Mouse (Mus musculus): ENCODE data around the gene Cyct. TPM values are rescaled to one million over a fixed set of nuclear protein-coding genes. Genes with fewer than 3 reads are reported as not detected.
A peak's percentile ranks its signal among the peaks of the same experiment; 100 is the strongest.

The Cyct gene
- polyA plus RNA-seq (2014; fragmentation: Nextera tagmentation; extraction: Ambion mirVana), result 0.26 and 0.61 TPM in 2 replicates

- Histone ChIP-seq H3K27ac (ENCODE audit: low read depth, low read length) (no peak within 1 kb of the TSS), H3K4me2 (no peak within 1 kb of the TSS), H3K36me3 (ENCODE audit: control insufficient read depth, insufficient read depth, low read length) (no peaks in the 10 kb centered on the region), H3K9ac (ENCODE audit: low read depth, low read length) (no peak within 1 kb of the TSS), H3K4me1 (ENCODE audit: control insufficient read depth, insufficient read depth, low read length) (no peaks in the 10 kb centered on the region), H3K9me3 (replicated peaks; ENCODE audit: control insufficient read depth, low read length) (no peaks in the 10 kb centered on the region), H3K4me3 (ENCODE audit: low read depth, low read length) (no peak within 1 kb of the TSS), H3K27me3 (ENCODE audit: control insufficient read depth, insufficient read depth, low read length) (no peaks in the 10 kb centered on the region)
- ATAC-seq (replicated peaks; ENCODE audit: insufficient number of reproducible peaks, low FRiP score, low TSS enrichment), result no peak
- WGBS (ENCODE audit: insufficient replicate concordance), result 80% methylated on average over 11 of the region's 11 CpGs
Measured at GRCm38 (mm10) chr2:76360226-76360625, at the start of gene Cyct. TSS of gene Cyct (minus strand) at chr2:76360450.

- 78% methylated on average over 2 of the region's 2 CpGs for WGBS (ENCODE audit: insufficient replicate concordance)
- Histone ChIP-seq H3K27ac (ENCODE audit: low read depth, low read length) (no peak overlapping the region), H3K4me3 (ENCODE audit: low read depth, low read length) (no peak overlapping the region), H3K27me3 (ENCODE audit: control insufficient read depth, insufficient read depth, low read length) (peaks cover 3% of the 10 kb centered on the region; the same call in 1 of the 2 replicates), H3K9ac (ENCODE audit: low read depth, low read length) (no peak overlapping the region), H3K4me2 (no peak overlapping the region), H3K9me3 (replicated peaks; ENCODE audit: control insufficient read depth, low read length) (no peaks in the 10 kb centered on the region), H3K36me3 (ENCODE audit: control insufficient read depth, insufficient read depth, low read length) (no peaks in the 10 kb centered on the region), H3K4me1 (ENCODE audit: control insufficient read depth, insufficient read depth, low read length) (peaks cover 6% of the 10 kb centered on the region; the same call in 1 of the 2 replicates)
- ATAC-seq (replicated peaks; ENCODE audit: insufficient number of reproducible peaks, low FRiP score, low TSS enrichment), result no peak
Measured at GRCm38 (mm10) chr2:76409986-76410385, 49.7 kb upstream of the Cyct start.

- Histone ChIP-seq H3K9me3 (replicated peaks; ENCODE audit: control insufficient read depth, low read length) (no peaks in the 10 kb centered on the region), H3K27me3 (ENCODE audit: control insufficient read depth, insufficient read depth, low read length) (peaks cover 6% of the 10 kb centered on the region; the same call in 1 of the 2 replicates), H3K4me3 (ENCODE audit: low read depth, low read length) (no peak overlapping the region), H3K4me1 (ENCODE audit: control insufficient read depth, insufficient read depth, low read length) (peaks cover 6% of the 10 kb centered on the region; the same call in 1 of the 2 replicates), H3K36me3 (ENCODE audit: control insufficient read depth, insufficient read depth, low read length) (no peaks in the 10 kb centered on the region), H3K9ac (ENCODE audit: low read depth, low read length) (no peak overlapping the region), H3K4me2 (no peak overlapping the region), H3K27ac (ENCODE audit: low read depth, low read length) (no peak overlapping the region)
- 81% methylated on average over 1 of the region's 1 CpGs for WGBS (ENCODE audit: insufficient replicate concordance)
- ATAC-seq (replicated peaks; ENCODE audit: insufficient number of reproducible peaks, low FRiP score, low TSS enrichment), result no peak
Measured at GRCm38 (mm10) chr2:76409526-76409925, 49.3 kb upstream of the Cyct start.

- H3K9me3 ChIP-seq (replicated peaks; ENCODE audit: control insufficient read depth, low read length), result no peaks in the 10 kb centered on the region
- peak overlapping the region; percentile 46; the same call in 1 of the 2 replicates for H3K27ac ChIP-seq (ENCODE audit: low read depth, low read length)
- peak overlapping the region; percentile 77 for H3K9ac ChIP-seq (ENCODE audit: low read depth, low read length)
- H3K4me2 ChIP-seq, result peak overlapping the region; percentile 94
- H3K4me1 ChIP-seq (ENCODE audit: control insufficient read depth, insufficient read depth, low read length), result peaks cover 6% of the 10 kb centered on the region; the same call in 1 of the 2 replicates
- WGBS (ENCODE audit: insufficient replicate concordance), result under 1% methylated on average over 48 of the region's 49 CpGs
- peak; percentile 50; the same call in 1 of the 2 replicates for ATAC-seq (replicated peaks; ENCODE audit: insufficient number of reproducible peaks, low FRiP score, low TSS enrichment)
- peak overlapping the region; percentile 83 for H3K4me3 ChIP-seq (ENCODE audit: low read depth, low read length)
- H3K27me3 ChIP-seq (ENCODE audit: control insufficient read depth, insufficient read depth, low read length), result peaks cover 9% of the 10 kb centered on the region; the same call in 1 of the 2 replicates
- H3K36me3 ChIP-seq (ENCODE audit: control insufficient read depth, insufficient read depth, low read length), result no peaks in the 10 kb centered on the region
Measured at GRCm38 (mm10) chr2:76406937-76407441, 46.7 kb upstream of the Cyct start.

- peak within 1 kb of the TSS; percentile 83 for H3K4me3 ChIP-seq (ENCODE audit: low read depth, low read length)
- WGBS (ENCODE audit: insufficient replicate concordance), result under 1% methylated on average over 84 of the region's 89 CpGs
- H3K36me3 ChIP-seq (ENCODE audit: control insufficient read depth, insufficient read depth, low read length), result no peaks in the 10 kb centered on the region
- H3K4me2 ChIP-seq, result peak within 1 kb of the TSS; percentile 94
- no peaks in the 10 kb centered on the region for H3K9me3 ChIP-seq (replicated peaks; ENCODE audit: control insufficient read depth, low read length)
- H3K9ac ChIP-seq (ENCODE audit: low read depth, low read length), result peak within 1 kb of the TSS; percentile 77
- peaks cover 9% of the 10 kb centered on the region; the same call in 1 of the 2 replicates for H3K27me3 ChIP-seq (ENCODE audit: control insufficient read depth, insufficient read depth, low read length)
- peak; percentile 84 for ATAC-seq (replicated peaks; ENCODE audit: insufficient number of reproducible peaks, low FRiP score, low TSS enrichment)
- H3K4me1 ChIP-seq (ENCODE audit: control insufficient read depth, insufficient read depth, low read length), result peaks cover 6% of the 10 kb centered on the region; the same call in 1 of the 2 replicates
- H3K27ac ChIP-seq (ENCODE audit: low read depth, low read length), result peak within 1 kb of the TSS; percentile 46; the same call in 1 of the 2 replicates
Measured at GRCm38 (mm10) chr2:76406151-76406936, 46.1 kb upstream of the Cyct start, which contains the start of gene Osbpl6. TSS of gene Osbpl6 (plus strand) at chr2:76406508.

GRCm38 (mm10) chr2:76405596-76406150 is 45.4 kb upstream of the Cyct start:
- peaks cover 9% of the 10 kb centered on the region; the same call in 1 of the 2 replicates for H3K27me3 ChIP-seq (ENCODE audit: control insufficient read depth, insufficient read depth, low read length)
- H3K9me3 ChIP-seq (replicated peaks; ENCODE audit: control insufficient read depth, low read length), result no peaks in the 10 kb centered on the region
- peak overlapping the region; percentile 83 for H3K4me3 ChIP-seq (ENCODE audit: low read depth, low read length)
- ATAC-seq (replicated peaks; ENCODE audit: insufficient number of reproducible peaks, low FRiP score, low TSS enrichment), result 0 out of 2 replicates have a peak, but pooled peaks have one; percentile 10
- peaks cover 6% of the 10 kb centered on the region; the same call in 1 of the 2 replicates for H3K4me1 ChIP-seq (ENCODE audit: control insufficient read depth, insufficient read depth, low read length)
- H3K9ac ChIP-seq (ENCODE audit: low read depth, low read length), result peak overlapping the region; percentile 73
- no peaks in the 10 kb centered on the region for H3K36me3 ChIP-seq (ENCODE audit: control insufficient read depth, insufficient read depth, low read length)
- H3K4me2 ChIP-seq, result peak overlapping the region; percentile 94
- WGBS (ENCODE audit: insufficient replicate concordance), result 3% methylated on average over 15 of the region's 15 CpGs
- no peak overlapping the region for H3K27ac ChIP-seq (ENCODE audit: low read depth, low read length)

GRCm38 (mm10) chr2:76400178-76400577 is 39.9 kb upstream of the Cyct start:
- ATAC-seq (replicated peaks; ENCODE audit: insufficient number of reproducible peaks, low FRiP score, low TSS enrichment), result no peak
- Histone ChIP-seq H3K27ac (ENCODE audit: low read depth, low read length) (no peak overlapping the region), H3K4me1 (ENCODE audit: control insufficient read depth, insufficient read depth, low read length) (no peaks in the 10 kb centered on the region), H3K4me3 (ENCODE audit: low read depth, low read length) (no peak overlapping the region), H3K9me3 (replicated peaks; ENCODE audit: control insufficient read depth, low read length) (no peaks in the 10 kb centered on the region), H3K27me3 (ENCODE audit: control insufficient read depth, insufficient read depth, low read length) (peaks cover 6% of the 10 kb centered on the region; the same call in 1 of the 2 replicates), H3K36me3 (ENCODE audit: control insufficient read depth, insufficient read depth, low read length) (no peaks in the 10 kb centered on the region), H3K9ac (ENCODE audit: low read depth, low read length) (no peak overlapping the region), H3K4me2 (no peak overlapping the region)

GRCm38 (mm10) chr2:76386531-76386930 is 26.3 kb upstream of the Cyct start:
- no peak for ATAC-seq (replicated peaks; ENCODE audit: insufficient number of reproducible peaks, low FRiP score, low TSS enrichment)
- H3K27me3 ChIP-seq (ENCODE audit: control insufficient read depth, insufficient read depth, low read length), result no peaks in the 10 kb centered on the region
- no peaks in the 10 kb centered on the region for H3K4me1 ChIP-seq (ENCODE audit: control insufficient read depth, insufficient read depth, low read length)
- no peak overlapping the region for H3K4me3 ChIP-seq (ENCODE audit: low read depth, low read length)
- no peaks in the 10 kb centered on the region for H3K9me3 ChIP-seq (replicated peaks; ENCODE audit: control insufficient read depth, low read length)
- H3K36me3 ChIP-seq (ENCODE audit: control insufficient read depth, insufficient read depth, low read length), result peaks cover 2% of the 10 kb centered on the region; the same call in 1 of the 2 replicates
- H3K4me2 ChIP-seq, result no peak overlapping the region
- no peak overlapping the region for H3K9ac ChIP-seq (ENCODE audit: low read depth, low read length)
- no peak overlapping the region for H3K27ac ChIP-seq (ENCODE audit: low read depth, low read length)

Measured in heart, embryonic 11.5 days (tissue).